Mouse (Mus musculus): ENCODE results near the gene Galnt6. TPM values are rescaled to one million over a fixed set of nuclear protein-coding genes. Genes with fewer than 3 reads are reported as not detected.

The Galnt6 gene
- polyA plus RNA-seq, 1 experiment from 2014 or later, result 0.31 TPM

- no peak overlapping the region for H3K9ac ChIP-seq
- H3K27me3 ChIP-seq, result peaks cover 22% of the 10 kb centered on the region
- H3K4me1 ChIP-seq (replicated peaks), result peaks cover 8% of the 10 kb centered on the region
- H3K4me3 ChIP-seq, result no peak overlapping the region
- H3K4me2 ChIP-seq, result no peak overlapping the region
- no peak for ATAC-seq (replicated peaks; ENCODE audit: insufficient number of reproducible peaks, insufficient read depth, low FRiP score, low read depth)
- H3K27ac ChIP-seq, result no peak overlapping the region
- no peaks in the 10 kb centered on the region for H3K9me3 ChIP-seq (replicated peaks)
- 70% methylated on average over 6 of the region's 6 CpGs for WGBS
- H3K36me3 ChIP-seq, result no peaks in the 10 kb centered on the region
Observed at GRCm38 (mm10) chr15:100699386-100699785, 29.8 kb downstream of the Galnt6 start.

- Histone ChIP-seq H3K9me3 (replicated peaks) (no peaks in the 10 kb centered on the region), H3K27me3 (peaks cover 9% of the 10 kb centered on the region), H3K9ac (no peak overlapping the region), H3K4me1 (replicated peaks) (no peaks in the 10 kb centered on the region), H3K4me2 (no peak overlapping the region), H3K27ac (no peak overlapping the region), H3K36me3 (no peaks in the 10 kb centered on the region), H3K4me3 (no peak overlapping the region)
- 71% methylated on average over 10 of the region's 10 CpGs for WGBS
- no peak for ATAC-seq (replicated peaks; ENCODE audit: insufficient number of reproducible peaks, insufficient read depth, low FRiP score, low read depth)
Observed at GRCm38 (mm10) chr15:100698078-100698477, 31.1 kb downstream of the Galnt6 start.

- H3K4me3 ChIP-seq, result no peak overlapping the region
- H3K27ac ChIP-seq, result no peak overlapping the region
- H3K9ac ChIP-seq, result no peak overlapping the region
- no peak overlapping the region for H3K4me2 ChIP-seq
- H3K27me3 ChIP-seq, result no peaks in the 10 kb centered on the region
- WGBS, result 90% methylated on average over 9 of the region's 9 CpGs
- no peaks in the 10 kb centered on the region for H3K36me3 ChIP-seq
- no peaks in the 10 kb centered on the region; the same call in 1 of the 2 replicates for H3K4me1 ChIP-seq (replicated peaks)
- ATAC-seq (replicated peaks; ENCODE audit: insufficient number of reproducible peaks, insufficient read depth, low FRiP score, low read depth), result no peak
- H3K9me3 ChIP-seq (replicated peaks), result peaks cover 10% of the 10 kb centered on the region
Observed at GRCm38 (mm10) chr15:100694406-100694805, 34.8 kb downstream of the Galnt6 start.

GRCm38 (mm10) chr15:100691990-100692389, 37.2 kb downstream of the Galnt6 start:
- no peaks in the 10 kb centered on the region for H3K27me3 ChIP-seq
- H3K36me3 ChIP-seq, result no peaks in the 10 kb centered on the region
- ATAC-seq (replicated peaks; ENCODE audit: insufficient number of reproducible peaks, insufficient read depth, low FRiP score, low read depth), result no peak
- H3K4me3 ChIP-seq, result no peak overlapping the region
- H3K9ac ChIP-seq, result no peak overlapping the region
- H3K4me2 ChIP-seq, result no peak overlapping the region
- peaks cover 10% of the 10 kb centered on the region for H3K9me3 ChIP-seq (replicated peaks)
- H3K27ac ChIP-seq, result no peak overlapping the region
- H3K4me1 ChIP-seq (replicated peaks), result peaks cover 8% of the 10 kb centered on the region; the same call in 1 of the 2 replicates
- 25% methylated on average over 3 of the region's 3 CpGs for WGBS

- Histone ChIP-seq H3K4me1 (replicated peaks) (peaks cover 17% of the 10 kb centered on the region), H3K9me3 (replicated peaks) (peaks cover 10% of the 10 kb centered on the region), H3K4me3 (no peak within 1 kb of the TSS), H3K4me2 (0 out of 2 replicates have a peak within 1 kb of the TSS, but pooled peaks have one; percentile 13), H3K36me3 (no peaks in the 10 kb centered on the region), H3K9ac (no peak within 1 kb of the TSS), H3K27ac (no peak within 1 kb of the TSS), H3K27me3 (peaks cover 5% of the 10 kb centered on the region; the same call in 1 of the 2 replicates)
- WGBS, result 67% methylated on average over 8 of the region's 8 CpGs
- no peak for ATAC-seq (replicated peaks; ENCODE audit: insufficient number of reproducible peaks, insufficient read depth, low FRiP score, low read depth)
Observed at GRCm38 (mm10) chr15:100687430-100687971, 41.7 kb downstream of the Galnt6 start, which contains the start of gene Cela1. Gene Cela1, minus strand, starts transcription at chr15:100687921.

GRCm38 (mm10) chr15:100686989-100687388, 42.2 kb downstream of the Galnt6 start:
- no peak overlapping the region for H3K9ac ChIP-seq
- H3K4me2 ChIP-seq, result 0 out of 2 replicates have a peak overlapping the region, but pooled peaks have one; percentile 13
- WGBS, result 43% methylated on average over 12 of the region's 12 CpGs
- H3K36me3 ChIP-seq, result no peaks in the 10 kb centered on the region
- peaks cover 5% of the 10 kb centered on the region; the same call in 1 of the 2 replicates for H3K27me3 ChIP-seq
- no peak overlapping the region for H3K27ac ChIP-seq
- peaks cover 10% of the 10 kb centered on the region for H3K9me3 ChIP-seq (replicated peaks)
- peaks cover 17% of the 10 kb centered on the region for H3K4me1 ChIP-seq (replicated peaks)
- H3K4me3 ChIP-seq, result no peak overlapping the region
- 0 out of 2 replicates have a peak, but pooled peaks have one; percentile 27 for ATAC-seq (replicated peaks; ENCODE audit: insufficient number of reproducible peaks, insufficient read depth, low FRiP score, low read depth)

GRCm38 (mm10) chr15:100686434-100686833, 42.7 kb downstream of the Galnt6 start:
- Histone ChIP-seq H3K36me3 (no peaks in the 10 kb centered on the region), H3K27ac (no peak overlapping the region), H3K4me1 (replicated peaks) (peaks cover 17% of the 10 kb centered on the region; the same call in 1 of the 2 replicates), H3K4me2 (no peak overlapping the region), H3K9me3 (replicated peaks) (peaks cover 10% of the 10 kb centered on the region), H3K9ac (no peak overlapping the region), H3K27me3 (peaks cover 5% of the 10 kb centered on the region; the same call in 1 of the 2 replicates), H3K4me3 (no peak overlapping the region)
- no peak for ATAC-seq (replicated peaks; ENCODE audit: insufficient number of reproducible peaks, insufficient read depth, low FRiP score, low read depth)
- 85% methylated on average over 6 of the region's 6 CpGs for WGBS

GRCm38 (mm10) chr15:100685849-100686248, 43.3 kb downstream of the Galnt6 start:
- peaks cover 17% of the 10 kb centered on the region; the same call in 1 of the 2 replicates for H3K4me1 ChIP-seq (replicated peaks)
- H3K36me3 ChIP-seq, result no peaks in the 10 kb centered on the region
- no peak overlapping the region for H3K4me3 ChIP-seq
- no peak overlapping the region for H3K27ac ChIP-seq
- no peak overlapping the region for H3K9ac ChIP-seq
- H3K27me3 ChIP-seq, result peaks cover 5% of the 10 kb centered on the region; the same call in 1 of the 2 replicates
- WGBS, result 72% methylated on average over 8 of the region's 8 CpGs
- ATAC-seq (replicated peaks; ENCODE audit: insufficient number of reproducible peaks, insufficient read depth, low FRiP score, low read depth), result no peak
- H3K9me3 ChIP-seq (replicated peaks), result peaks cover 9% of the 10 kb centered on the region
- H3K4me2 ChIP-seq, result no peak overlapping the region

GRCm38 (mm10) chr15:100685255-100685654, 43.9 kb downstream of the Galnt6 start:
- peaks cover 17% of the 10 kb centered on the region; the same call in 1 of the 2 replicates for H3K4me1 ChIP-seq (replicated peaks)
- H3K27ac ChIP-seq, result no peak overlapping the region
- H3K27me3 ChIP-seq, result peaks cover 5% of the 10 kb centered on the region; the same call in 1 of the 2 replicates
- no peak overlapping the region for H3K4me2 ChIP-seq
- 23% methylated on average over 13 of the region's 13 CpGs for WGBS
- no peak overlapping the region for H3K4me3 ChIP-seq
- no peak overlapping the region for H3K9ac ChIP-seq
- peaks cover 3% of the 10 kb centered on the region for H3K9me3 ChIP-seq (replicated peaks)
- no peaks in the 10 kb centered on the region for H3K36me3 ChIP-seq
- no peak for ATAC-seq (replicated peaks; ENCODE audit: insufficient number of reproducible peaks, insufficient read depth, low FRiP score, low read depth)

- ATAC-seq (replicated peaks; ENCODE audit: insufficient number of reproducible peaks, insufficient read depth, low FRiP score, low read depth), result peak; percentile 59
- Histone ChIP-seq H3K4me2 (peak overlapping the region; percentile 25), H3K4me1 (replicated peaks) (peaks cover 17% of the 10 kb centered on the region; the same call in 1 of the 2 replicates), H3K9ac (no peak overlapping the region), H3K36me3 (no peaks in the 10 kb centered on the region), H3K27ac (no peak overlapping the region), H3K27me3 (peaks cover 5% of the 10 kb centered on the region; the same call in 1 of the 2 replicates), H3K9me3 (replicated peaks) (no peaks in the 10 kb centered on the region), H3K4me3 (no peak overlapping the region)
- WGBS, result 45% methylated on average over 10 of the region's 10 CpGs
Observed at GRCm38 (mm10) chr15:100684450-100684849, 44.7 kb downstream of the Galnt6 start.

GRCm38 (mm10) chr15:100683041-100683440, 46.1 kb downstream of the Galnt6 start:
- WGBS, result 48% methylated on average over 2 of the region's 2 CpGs
- Histone ChIP-seq H3K4me2 (no peak overlapping the region), H3K27me3 (peaks cover 5% of the 10 kb centered on the region; the same call in 1 of the 2 replicates), H3K4me1 (replicated peaks) (peaks cover 17% of the 10 kb centered on the region; the same call in 1 of the 2 replicates), H3K4me3 (no peak overlapping the region), H3K9ac (no peak overlapping the region), H3K9me3 (replicated peaks) (no peaks in the 10 kb centered on the region), H3K36me3 (no peaks in the 10 kb centered on the region), H3K27ac (no peak overlapping the region)
- ATAC-seq (replicated peaks; ENCODE audit: insufficient number of reproducible peaks, insufficient read depth, low FRiP score, low read depth), result peak; percentile 43; the same call in 1 of the 2 replicates
